Mouse (Mus musculus): Measurements from ENCODE around the gene Dio1. TPM values are rescaled to one million over a fixed set of nuclear protein-coding genes. Genes with fewer than 3 reads are reported as not detected.

Dio1 gene
- polyA plus RNA-seq, 2 experiments from 2014 or later = not detected

GRCm38 (mm10) chr4:107300371-107300770 lies 6.6 kb downstream of the Dio1 start:
- no peak for ATAC-seq

GRCm38 (mm10) chr4:107299779-107300340 lies 7.1 kb downstream of the Dio1 start:
- no peak for ATAC-seq

- ATAC-seq = no peak
These were observed 8.8 kb downstream of the Dio1 start for GRCm38 (mm10) chr4:107298071-107298606.

GRCm38 (mm10) chr4:107292273-107292662 lies 14.7 kb downstream of the Dio1 start:
- ATAC-seq = no peak

- no peak for ATAC-seq
These were observed 15.2 kb downstream of the Dio1 start for GRCm38 (mm10) chr4:107291611-107292272.

- ATAC-seq = no peak
These were observed 19.5 kb downstream of the Dio1 start for GRCm38 (mm10) chr4:107287517-107287916.

- no peak for ATAC-seq
These were observed 20.6 kb downstream of the Dio1 start for GRCm38 (mm10) chr4:107286386-107286785.

- ATAC-seq = no peak
These were observed 21.3 kb downstream of the Dio1 start for GRCm38 (mm10) chr4:107285446-107286200.

- no peak for ATAC-seq
These were observed 26.0 kb downstream of the Dio1 start for GRCm38 (mm10) chr4:107280843-107281475.

GRCm38 (mm10) chr4:107278188-107278707 lies 28.7 kb downstream of the Dio1 start:
- no peak for ATAC-seq

GRCm38 (mm10) chr4:107274511-107274910 lies 32.5 kb downstream of the Dio1 start:
- no peak for ATAC-seq

- ATAC-seq = no peak
These were observed 33.3 kb downstream of the Dio1 start for GRCm38 (mm10) chr4:107273683-107274082.

GRCm38 (mm10) chr4:107260001-107260400 lies 47.0 kb downstream of the Dio1 start:
- no peak for ATAC-seq

- no peak for ATAC-seq
These were observed 52.6 kb downstream of the Dio1 start for GRCm38 (mm10) chr4:107254414-107254813.

- peak; percentile 95 for ATAC-seq
These were observed 53.6 kb downstream of the Dio1 start, which contains the start of the genes Lrrc42 and Hspb11 for GRCm38 (mm10) chr4:107253125-107254091. Gene Lrrc42 (minus strand): TSS chr4:107253532. Gene Hspb11 (plus strand): TSS chr4:107253593.

GRCm38 (mm10) chr4:107252522-107252921 lies 54.4 kb downstream of the Dio1 start:
- ATAC-seq = no peak

- no peak for ATAC-seq
These were observed 56.5 kb downstream of the Dio1 start for GRCm38 (mm10) chr4:107250494-107250893.

GRCm38 (mm10) chr4:107249471-107249870 lies 57.5 kb downstream of the Dio1 start:
- ATAC-seq = no peak

GRCm38 (mm10) chr4:107248061-107248460 lies 58.9 kb downstream of the Dio1 start:
- ATAC-seq = no peak

- no peak for ATAC-seq
These were observed 59.9 kb downstream of the Dio1 start for GRCm38 (mm10) chr4:107247110-107247509.

GRCm38 (mm10) chr4:107246040-107246439 lies 60.9 kb downstream of the Dio1 start:
- ATAC-seq = no peak

Data from activated CD4-positive, CD25-positive, alpha-beta regulatory T cell, adult 4 months (primary cell).